Mouse (Mus musculus): ENCODE data around the gene Nmrk2. TPM values are rescaled to one million over a fixed set of nuclear protein-coding genes. Genes with fewer than 3 reads are reported as not detected.
"Not testable (repeated sequence)": the region's sequence is repeated elsewhere in the genome, so short reads cannot be mapped to it uniquely, and the experiment has no call there.

Nmrk2 gene
- total RNA-seq, 2 experiments from 2014 or later = 0.18 TPM; not detected in 1

- not testable (repeated sequence) for DNase-seq (ENCODE audit: low spot score in 2 of 2)
Measured at GRCm38 (mm10) chr10:81217267-81217666, 15.4 kb upstream of the Nmrk2 start.

- no peak for DNase-seq (ENCODE audit: low spot score in 2 of 2)
Measured at GRCm38 (mm10) chr10:81216810-81217209, 15.0 kb upstream of the Nmrk2 start.

GRCm38 (mm10) chr10:81216260-81216659 is 14.4 kb upstream of the Nmrk2 start:
- DNase-seq (ENCODE audit: low spot score in 2 of 2) = no peak

- no peak for DNase-seq (ENCODE audit: low spot score in 2 of 2)
Measured at GRCm38 (mm10) chr10:81210154-81210553, 8.3 kb upstream of the Nmrk2 start.

GRCm38 (mm10) chr10:81204137-81204536 is 2.3 kb upstream of the Nmrk2 start:
- DNase-seq (ENCODE audit: low spot score in 2 of 2) = no peak

- no peak for DNase-seq (ENCODE audit: low spot score in 2 of 2)
Measured at GRCm38 (mm10) chr10:81202978-81203720, 1.3 kb upstream of the Nmrk2 start.

- DNase-seq (ENCODE audit: low spot score in 2 of 2) = no peak
Measured at GRCm38 (mm10) chr10:81200605-81201287, 1.1 kb downstream of the Nmrk2 start.

- DNase-seq (ENCODE audit: low spot score in 2 of 2) = no peak
Measured at GRCm38 (mm10) chr10:81200141-81200540, 1.7 kb downstream of the Nmrk2 start.

GRCm38 (mm10) chr10:81198990-81199389 is 2.9 kb downstream of the Nmrk2 start:
- DNase-seq (ENCODE audit: low spot score in 2 of 2) = no peak

- DNase-seq (ENCODE audit: low spot score in 2 of 2) = peak; percentile 68 to 71
Measured at GRCm38 (mm10) chr10:81198230-81198629, 3.6 kb downstream of the Nmrk2 start.

- DNase-seq (ENCODE audit: low spot score in 2 of 2) = no peak
Measured at GRCm38 (mm10) chr10:81197305-81197704, 4.5 kb downstream of the Nmrk2 start.

- DNase-seq (ENCODE audit: low spot score in 2 of 2) = peak in 1 of 2 experiments; percentile 3
Measured at GRCm38 (mm10) chr10:81196470-81197065, 5.3 kb downstream of the Nmrk2 start.

- DNase-seq (ENCODE audit: low spot score in 2 of 2) = no peak
Measured at GRCm38 (mm10) chr10:81195300-81195699, 6.6 kb downstream of the Nmrk2 start.

- DNase-seq (ENCODE audit: low spot score in 2 of 2) = no peak
Measured at GRCm38 (mm10) chr10:81193991-81194774, 7.7 kb downstream of the Nmrk2 start.

GRCm38 (mm10) chr10:81192968-81193501 is 8.8 kb downstream of the Nmrk2 start:
- DNase-seq (ENCODE audit: low spot score in 2 of 2) = peak in 1 of 2 experiments; percentile 50

- peak; percentile 80 to 90 for DNase-seq (ENCODE audit: low spot score in 2 of 2)
Measured at GRCm38 (mm10) chr10:81192270-81192967, 9.4 kb downstream of the Nmrk2 start.

- DNase-seq (ENCODE audit: low spot score in 2 of 2) = no peak
Measured at GRCm38 (mm10) chr10:81191342-81191982, 10.4 kb downstream of the Nmrk2 start.

GRCm38 (mm10) chr10:81190912-81191321 is 10.9 kb downstream of the Nmrk2 start:
- DNase-seq (ENCODE audit: low spot score in 2 of 2) = no peak

GRCm38 (mm10) chr10:81190236-81190911 is 11.5 kb downstream of the Nmrk2 start:
- no peak for DNase-seq (ENCODE audit: low spot score in 2 of 2)
